Mouse (Mus musculus): ENCODE measurements around the gene Rab8b.
"Not testable (repeated sequence)": the region's sequence is repeated elsewhere in the genome, so short reads cannot be mapped to it uniquely, and the experiment has no call there.

The Rab8b gene

DNA sequence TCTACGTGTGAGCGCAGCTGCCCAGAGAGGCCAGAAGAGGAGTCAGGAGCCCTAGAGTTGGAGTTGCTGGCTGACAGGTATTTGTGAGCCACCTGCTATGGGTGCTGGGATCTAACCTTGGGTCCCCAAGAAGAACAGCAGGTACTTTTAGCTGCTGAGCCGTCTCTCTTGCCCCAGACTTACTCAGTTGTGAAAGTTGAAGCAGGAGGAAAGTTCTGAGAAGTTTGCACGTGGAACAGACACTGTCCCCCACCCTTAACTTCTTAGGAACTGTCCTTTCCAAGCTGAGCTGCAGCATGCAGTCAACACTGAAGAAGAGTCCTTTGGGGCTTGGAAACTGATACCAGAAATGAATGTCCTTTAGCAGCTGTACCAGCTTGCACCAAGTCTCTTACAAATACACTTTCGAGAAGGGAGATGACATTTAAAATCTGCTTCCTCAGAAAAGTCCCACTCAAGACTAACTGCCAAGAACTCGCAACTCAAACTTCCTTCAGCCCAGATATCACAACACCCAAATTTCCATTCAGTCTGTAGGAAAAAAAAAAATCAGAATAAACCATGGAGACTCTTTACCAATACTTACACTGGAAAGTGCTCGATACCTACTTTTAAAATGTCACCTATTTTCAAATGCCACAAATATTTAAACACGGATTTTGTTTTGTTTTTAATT, 2.1 kb downstream of the Rab8b start:
- no peak for DNase-seq (ENCODE audit: low spot score)

DNA sequence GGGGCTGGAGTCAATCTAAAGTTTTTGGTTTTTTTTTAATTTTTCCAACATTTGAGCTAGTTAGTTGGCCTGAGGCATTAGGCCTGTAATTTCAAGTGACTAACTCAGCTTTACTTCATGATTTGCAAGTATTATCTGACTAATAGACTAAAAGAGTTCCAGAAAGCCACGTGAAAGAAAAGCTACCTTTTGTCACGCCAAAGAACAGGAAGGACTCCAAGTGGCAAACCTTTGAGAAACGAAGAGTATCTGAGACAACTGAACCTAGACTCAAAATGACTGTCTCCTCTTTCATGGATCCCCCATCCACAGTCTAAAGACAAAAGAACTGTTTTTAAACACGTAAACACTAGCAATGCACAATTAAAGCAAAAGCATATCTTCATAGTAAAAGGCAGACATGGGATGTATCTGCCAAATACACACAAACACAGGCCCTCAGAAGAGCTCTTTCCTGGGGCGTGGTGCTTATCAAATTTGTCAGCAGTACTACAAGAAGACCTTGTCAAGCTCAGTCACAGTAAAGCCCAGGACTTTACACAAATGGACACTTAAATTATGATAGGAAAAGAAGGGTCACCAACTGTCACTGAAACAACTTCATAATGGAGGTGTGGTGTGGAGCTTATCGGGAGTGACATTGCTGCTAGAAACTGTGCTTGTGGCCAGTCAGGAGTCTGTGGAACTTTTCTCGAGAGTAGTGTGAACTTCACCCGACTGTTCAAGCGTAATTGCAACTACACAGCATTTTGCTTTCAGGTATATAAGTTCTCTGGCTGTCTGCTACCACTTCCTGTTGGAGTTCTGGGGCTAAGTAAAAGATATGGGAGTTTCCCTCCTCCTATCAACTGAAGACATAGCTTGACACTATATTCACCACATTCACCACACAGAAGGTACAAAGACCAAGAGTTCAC, 3.4 kb downstream of the Rab8b start:
- DNase-seq (ENCODE audit: low spot score) = no peak

DNA sequence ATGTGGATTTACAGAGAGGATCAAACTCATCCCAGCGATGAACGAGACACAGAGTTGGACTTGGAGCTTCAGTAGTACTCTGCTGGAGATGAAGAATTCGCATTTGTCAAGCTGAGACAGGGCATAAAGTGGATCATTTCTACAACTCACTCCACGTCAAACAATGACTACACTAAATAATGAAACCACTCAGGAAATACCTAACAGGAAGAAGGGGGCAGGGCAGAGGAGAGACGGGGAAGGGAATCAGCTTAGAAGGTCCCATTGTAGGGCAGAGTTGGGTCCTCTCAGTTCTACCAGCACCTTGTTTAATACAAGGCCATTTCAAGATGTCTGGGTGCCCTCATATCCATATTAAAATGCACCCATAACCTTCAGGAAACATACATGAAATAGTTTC, 4.1 kb downstream of the Rab8b start:
- DNase-seq (ENCODE audit: low spot score) = no peak

DNA sequence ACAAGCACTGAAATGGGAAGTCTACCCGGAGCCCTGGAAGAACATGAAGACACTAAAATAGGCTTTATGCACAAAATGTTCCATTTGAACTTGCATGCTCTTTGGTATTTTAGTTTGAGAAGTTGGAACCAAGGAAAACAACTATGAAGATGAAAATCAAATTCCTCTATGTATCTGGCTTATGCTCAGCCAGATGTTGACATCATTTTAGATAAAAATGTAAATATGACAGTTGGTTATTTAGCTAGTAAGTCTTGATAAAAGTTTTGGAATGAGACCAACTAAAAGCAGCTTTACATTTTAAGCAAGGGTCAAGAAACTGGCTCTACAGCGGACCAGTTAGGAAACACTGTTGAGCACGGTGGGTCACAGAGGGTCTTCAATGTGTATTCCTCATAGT, 4.9 kb downstream of the Rab8b start:
- no peak for DNase-seq (ENCODE audit: low spot score)

DNA sequence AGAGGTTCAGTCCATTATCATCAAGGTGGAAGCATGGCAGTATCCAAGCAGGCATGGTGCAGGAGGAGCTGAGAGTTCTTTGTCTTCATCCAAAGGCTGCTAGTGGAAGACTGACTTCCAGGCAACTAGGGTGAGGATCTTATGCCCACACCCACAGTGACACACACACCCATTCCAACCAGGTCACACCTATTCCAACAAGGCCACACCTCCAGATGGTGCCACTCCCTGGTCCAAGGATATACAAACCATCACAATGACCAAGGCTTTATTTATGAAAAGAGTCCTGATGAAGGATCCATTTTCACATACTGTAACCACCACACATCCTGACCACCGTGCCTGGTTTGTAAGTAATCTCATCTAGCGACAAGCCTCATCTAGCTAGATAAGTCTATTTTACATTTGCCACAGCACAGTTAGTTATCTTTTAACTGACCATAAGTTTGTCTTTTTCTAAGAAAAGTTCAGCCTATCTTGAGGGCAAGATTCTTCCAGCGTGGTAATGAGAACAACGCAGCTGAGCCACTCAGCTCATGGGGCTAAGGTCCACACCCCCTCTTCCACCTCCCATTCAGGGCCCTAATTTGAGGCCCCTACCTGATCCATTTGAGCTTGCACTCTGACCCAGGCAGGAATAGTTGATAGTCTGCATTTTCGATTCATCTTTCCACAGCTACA, 6.1 kb downstream of the Rab8b start:
- DNase-seq (ENCODE audit: low spot score) = not testable (repeated sequence)

DNA sequence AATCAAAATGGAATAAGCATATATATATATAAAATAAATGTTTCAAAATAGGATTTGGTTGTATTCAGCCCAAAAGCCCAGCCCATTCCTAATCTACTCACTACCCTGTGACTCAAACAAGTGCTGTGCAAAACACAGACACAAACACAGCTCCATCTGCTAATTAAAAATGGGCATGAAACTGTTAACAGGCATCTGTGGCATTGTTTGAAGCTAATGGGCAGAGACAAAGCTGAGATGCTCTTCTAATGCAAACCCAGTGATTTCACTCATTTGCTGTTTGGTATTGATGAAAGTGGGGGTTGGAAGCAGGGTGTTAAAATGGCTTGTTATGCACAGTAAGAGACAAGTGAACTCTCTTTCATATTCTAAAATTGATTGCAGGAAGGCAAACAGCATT, 7.2 kb downstream of the Rab8b start:
- no peak for DNase-seq (ENCODE audit: low spot score)

DNA sequence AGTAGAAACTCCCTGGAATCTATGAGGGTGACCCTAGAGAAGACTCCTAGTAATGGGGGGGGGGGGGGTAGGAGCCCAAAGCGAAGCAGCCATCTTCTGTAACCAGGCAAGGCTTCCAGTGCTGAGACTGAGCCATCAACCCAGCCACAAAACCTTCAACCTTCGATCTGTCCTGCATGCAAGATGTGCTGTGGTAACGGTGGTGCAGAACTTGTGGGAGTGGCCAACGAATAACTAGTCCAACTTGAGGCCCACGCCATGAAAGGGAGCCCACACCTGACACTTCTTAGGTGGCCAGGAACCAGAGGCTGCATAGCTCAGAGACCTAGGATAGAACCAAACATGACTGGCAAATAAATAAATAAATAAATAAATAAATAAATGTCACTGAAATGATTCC, 8.8 kb downstream of the Rab8b start:
- DNase-seq (ENCODE audit: low spot score) = no peak

DNA sequence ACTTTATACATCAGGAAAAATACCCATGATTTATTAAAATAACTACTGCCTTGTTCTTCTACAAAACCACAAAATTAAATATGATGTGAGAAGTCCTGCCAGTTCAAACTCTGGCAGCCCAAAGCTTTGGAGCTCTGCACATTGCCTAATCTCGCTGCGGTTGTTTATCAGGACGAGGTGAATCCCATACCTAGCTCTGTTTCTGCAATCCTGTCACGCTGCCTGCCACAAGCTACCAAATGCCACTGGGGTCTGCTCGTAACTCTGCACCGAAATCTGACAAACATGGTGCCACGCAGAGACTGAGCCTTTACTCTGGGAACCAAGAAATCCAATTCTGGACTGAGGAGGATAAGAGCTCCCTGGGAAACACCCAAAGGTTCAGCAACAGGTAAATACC, 9.6 kb downstream of the Rab8b start:
- no peak for DNase-seq (ENCODE audit: low spot score)

DNA sequence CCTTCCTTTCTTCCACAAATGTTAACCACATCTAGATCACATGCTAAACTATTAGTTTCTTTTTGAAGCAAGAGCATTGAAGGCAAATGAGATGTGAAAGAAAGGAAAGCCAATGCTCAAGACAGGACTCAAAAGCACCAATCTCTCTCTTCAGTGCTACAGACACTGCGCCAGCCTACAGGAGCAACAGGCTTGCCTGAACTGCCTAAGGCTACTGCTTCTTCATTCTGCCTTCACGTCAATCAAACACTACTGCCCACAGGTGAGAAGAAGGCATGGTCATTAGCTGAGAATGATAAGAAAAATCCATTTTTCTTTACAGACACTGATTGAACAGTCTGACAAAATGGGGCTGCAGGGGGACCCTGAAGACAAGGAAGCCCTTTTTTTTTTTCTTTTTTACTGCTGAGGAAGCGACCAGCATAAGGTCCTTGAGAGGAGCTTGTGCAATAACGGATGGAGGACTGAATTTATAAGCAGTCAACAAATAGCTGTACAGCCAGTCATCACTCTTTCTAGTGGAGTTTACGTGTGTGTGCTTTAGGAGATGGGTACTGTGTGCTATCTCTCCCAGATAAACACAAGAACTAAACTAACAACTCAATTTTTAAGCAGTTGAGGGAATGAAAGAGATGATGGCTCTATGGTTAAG, 11.6 kb downstream of the Rab8b start:
- DNase-seq (ENCODE audit: low spot score) = no peak

DNA sequence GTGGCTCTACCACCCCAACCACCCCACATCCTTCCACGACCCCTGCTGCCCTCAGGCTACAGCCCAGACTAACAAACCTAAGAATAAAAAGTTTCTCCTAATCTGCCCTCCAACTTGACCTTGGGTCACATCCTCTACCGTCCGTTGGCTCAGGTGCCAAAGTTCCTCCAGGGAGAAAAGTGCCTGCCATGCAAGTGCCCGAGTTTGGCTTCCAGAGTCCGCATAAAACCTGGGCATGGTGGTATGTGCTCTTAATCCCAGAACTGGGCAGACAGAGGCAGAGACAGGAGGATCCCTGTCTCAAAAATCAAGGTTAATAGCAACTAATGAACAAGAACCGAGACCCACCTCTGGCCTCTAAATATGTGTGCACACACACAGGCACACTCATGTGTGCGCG, 12.4 kb downstream of the Rab8b start:
- no peak for DNase-seq (ENCODE audit: low spot score)

DNA sequence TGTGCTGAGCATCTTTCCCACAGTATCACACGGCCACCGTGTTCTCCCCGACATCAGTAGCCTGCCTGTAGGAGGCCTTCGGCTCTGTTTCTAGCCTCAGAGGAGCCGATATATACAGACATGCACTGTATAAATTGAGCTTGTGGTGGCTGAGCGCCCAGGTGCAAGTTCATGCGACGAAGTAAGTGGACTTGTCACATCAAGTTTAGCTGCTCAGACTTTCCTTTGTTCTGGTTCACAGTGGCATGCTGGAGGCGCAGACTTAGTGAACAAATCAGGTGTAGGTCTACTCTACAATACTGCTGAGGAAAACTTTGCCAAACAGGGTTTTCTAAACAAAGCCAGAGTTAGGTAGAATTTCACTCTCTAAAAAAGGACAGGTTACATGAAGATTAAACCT, 13.5 kb downstream of the Rab8b start:
- no peak for DNase-seq (ENCODE audit: low spot score)

DNA sequence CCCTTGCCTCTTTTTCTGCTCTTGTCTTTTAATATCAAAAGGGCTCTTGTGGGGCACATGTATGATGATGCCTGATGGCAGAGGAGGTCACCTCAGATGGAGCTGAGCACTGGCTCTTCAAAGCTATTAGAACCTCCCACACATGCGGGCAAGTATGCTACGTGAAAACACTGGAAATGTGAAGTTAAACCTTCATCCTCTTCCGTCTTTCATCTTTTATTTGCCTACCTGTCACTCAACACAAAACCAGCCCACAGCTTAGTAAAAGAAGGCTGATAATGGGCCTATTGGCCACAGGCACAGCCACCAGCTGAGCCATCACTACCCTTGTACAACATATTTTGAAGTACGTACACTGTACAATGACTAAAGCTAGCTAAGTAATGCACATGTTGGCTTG, 20.0 kb downstream of the Rab8b start:
- DNase-seq (ENCODE audit: low spot score) = no peak

DNA sequence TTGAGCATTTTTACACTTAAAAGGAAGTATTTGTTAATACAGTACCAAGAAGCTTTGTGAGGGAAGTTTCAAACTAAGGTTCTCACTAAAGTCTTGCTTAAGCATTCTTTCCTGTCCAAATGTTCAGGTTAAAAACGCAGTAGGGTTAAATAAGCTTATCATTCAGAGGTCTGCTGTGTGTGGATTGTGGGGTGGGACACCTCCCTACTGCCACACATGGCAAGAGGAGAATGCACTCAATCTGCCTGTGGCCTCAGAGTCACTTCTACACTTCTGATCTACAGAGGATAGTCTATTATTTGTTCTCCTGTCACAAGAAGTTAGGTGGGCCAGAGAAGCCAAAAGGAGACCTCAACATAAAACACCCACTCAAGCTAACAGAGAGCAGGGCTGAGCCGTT, 20.4 kb downstream of the Rab8b start:
- no peak for DNase-seq (ENCODE audit: low spot score)

DNA sequence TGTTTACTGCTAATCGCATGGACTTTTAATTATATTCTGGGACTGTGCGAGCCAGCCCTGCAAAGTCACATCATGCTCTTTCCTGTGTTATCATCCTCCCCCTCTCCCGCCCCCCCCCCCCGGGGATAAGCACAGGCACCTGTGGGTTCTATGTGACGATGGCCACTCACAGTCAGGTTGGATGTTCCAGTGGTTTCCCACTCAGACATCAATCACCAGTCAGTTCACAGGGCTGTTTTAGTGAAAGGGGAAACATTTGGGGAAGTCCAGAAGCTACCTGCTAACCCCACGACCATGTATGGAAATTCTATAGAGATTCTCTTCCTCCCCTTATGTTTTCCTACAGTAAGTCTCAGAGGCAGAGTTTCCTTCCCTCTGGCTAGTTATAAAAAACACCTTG, 21.6 kb downstream of the Rab8b start:
- DNase-seq (ENCODE audit: low spot score) = no peak

DNA sequence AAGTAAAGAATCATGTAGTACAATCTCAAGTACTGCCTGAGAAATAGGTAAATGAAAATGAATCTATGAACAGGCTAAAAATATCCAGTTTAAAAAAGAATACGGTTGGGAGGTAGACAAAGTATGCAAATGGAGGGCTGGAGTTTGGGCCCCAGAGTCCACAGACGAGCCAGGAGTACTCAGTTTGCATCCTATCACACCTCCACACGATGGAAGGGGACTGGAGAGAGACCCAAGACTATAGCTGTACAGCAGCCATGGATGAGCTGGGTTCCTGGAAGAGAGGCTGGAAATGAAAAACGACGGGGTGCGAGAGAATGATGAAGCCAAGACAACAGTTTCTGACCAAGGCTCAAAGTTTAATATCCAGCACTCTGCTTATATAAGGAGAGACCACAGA, 22.5 kb downstream of the Rab8b start:
- DNase-seq (ENCODE audit: low spot score) = no peak

DNA sequence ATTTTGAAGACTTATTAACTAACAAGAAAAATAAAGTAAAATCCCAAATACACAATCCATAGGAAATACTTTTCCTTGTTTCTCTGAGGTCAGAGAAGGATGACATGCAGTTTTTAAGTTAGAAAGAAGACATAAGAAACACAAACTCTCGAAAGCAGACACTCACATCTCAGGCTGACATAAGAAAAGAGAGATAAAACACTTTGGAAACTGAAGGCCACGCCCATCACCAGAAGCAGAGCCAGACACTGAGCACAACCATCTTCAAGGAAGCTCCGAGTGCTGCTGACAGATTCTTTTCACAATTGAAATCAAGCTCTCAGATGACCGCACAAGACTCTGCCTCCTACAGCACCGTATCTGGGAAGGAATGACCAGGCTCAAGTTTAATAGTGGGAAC, 23.5 kb downstream of the Rab8b start:
- no peak for DNase-seq (ENCODE audit: low spot score)

DNA sequence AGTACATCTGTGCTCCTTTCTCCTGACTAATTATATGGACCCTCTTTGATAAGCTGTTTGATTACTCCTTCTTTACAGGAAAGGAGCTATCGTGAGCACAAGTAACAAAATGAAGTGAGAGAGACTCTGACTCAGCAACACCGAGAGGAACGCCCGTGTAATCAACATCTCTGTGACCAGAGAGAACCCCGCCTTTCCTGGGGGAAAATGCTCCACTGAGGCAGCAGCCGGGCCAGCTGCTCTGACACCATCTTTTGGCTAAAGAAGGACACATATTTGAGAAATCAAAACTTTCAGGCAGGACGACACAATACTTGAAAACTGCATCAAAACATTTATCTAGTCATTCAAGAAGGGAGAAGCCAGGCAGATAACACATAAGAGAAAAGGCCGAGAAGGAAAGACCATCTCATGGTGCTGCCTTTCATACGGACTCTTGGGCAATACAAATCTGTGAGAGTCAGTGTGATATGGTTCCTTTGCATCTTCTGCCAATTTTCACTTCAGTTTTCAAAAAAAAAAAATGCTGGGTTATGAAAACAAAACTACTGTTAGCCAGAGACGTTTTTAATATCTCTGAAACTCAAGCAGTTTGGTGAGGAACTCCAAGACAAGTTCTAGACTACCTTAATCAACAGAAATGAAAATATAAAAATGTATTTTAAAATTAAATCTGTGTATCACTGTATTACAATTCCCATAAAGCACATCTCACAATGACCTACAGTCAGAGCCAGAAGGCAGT, 24.3 kb downstream of the Rab8b start:
- no peak for DNase-seq (ENCODE audit: low spot score)

DNA sequence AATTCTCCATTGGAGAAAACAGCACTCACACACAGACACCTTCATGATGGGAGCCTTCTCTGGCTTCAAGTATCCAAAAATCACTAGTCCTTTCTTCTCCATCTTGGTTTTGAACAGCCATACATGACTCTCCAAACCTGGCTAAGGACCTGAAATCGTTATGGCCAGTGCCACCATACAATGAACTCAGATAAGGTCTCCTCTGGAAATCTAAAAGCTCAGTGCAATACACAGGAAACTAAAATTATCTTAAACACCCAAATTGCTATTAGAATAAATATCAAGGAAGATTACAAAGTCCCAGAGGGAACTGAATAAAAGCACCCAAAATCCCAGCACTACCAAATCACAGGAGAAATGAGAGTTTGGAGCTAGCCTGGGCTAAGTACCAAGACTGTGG, 25.1 kb downstream of the Rab8b start:
- no peak for DNase-seq (ENCODE audit: low spot score)

DNA sequence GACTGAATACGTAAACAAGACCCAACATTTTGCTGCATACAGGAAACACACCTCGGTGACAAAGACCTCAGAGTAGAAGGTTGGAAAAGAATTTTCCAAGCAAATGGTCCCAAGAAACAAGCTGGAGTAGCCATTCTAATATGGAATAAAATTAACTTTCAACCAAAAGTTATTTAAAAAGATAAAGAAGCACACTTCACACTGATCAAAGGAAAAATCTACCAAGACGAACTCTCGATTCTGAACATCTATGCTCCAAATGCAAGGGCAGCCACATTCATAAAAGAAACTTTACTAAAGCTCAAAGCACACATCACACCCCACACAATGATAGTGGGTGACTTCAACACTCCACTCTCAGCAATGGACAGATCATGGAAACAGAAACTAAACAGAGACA, 27.0 kb downstream of the Rab8b start:
- not testable (repeated sequence) for DNase-seq (ENCODE audit: low spot score)

DNA sequence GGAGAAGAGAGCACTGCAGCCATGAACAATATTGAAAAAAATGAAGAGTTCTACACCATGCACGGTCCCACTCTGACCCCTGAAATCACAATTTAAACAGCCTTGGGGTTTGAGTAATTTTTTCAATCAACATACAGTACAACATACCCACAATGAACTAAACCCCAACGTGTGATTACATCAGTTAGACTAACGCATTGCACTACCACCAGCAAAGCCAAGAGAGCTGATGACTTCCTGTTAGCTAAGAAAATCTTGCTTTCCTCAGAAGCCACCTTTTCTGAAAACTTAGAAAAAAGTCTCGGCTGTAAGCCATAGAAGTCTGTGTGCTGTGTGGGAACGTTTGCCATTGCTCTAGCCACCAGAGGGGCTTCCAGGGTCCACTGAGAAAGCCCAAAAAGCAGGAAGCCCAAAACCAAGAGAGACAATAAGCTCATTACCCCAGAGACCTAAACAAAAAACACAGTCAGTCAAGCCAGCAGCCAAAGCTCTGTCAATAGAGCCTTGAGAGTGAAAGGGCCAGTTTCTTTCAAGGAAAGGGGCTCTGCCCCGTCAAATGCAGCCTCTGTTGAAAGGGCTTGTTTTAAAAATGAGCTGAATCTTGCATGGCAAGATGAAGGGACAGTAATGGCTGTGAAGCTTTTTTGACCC, 31.4 kb downstream of the Rab8b start:
- DNase-seq (ENCODE audit: low spot score) = no peak

DNA sequence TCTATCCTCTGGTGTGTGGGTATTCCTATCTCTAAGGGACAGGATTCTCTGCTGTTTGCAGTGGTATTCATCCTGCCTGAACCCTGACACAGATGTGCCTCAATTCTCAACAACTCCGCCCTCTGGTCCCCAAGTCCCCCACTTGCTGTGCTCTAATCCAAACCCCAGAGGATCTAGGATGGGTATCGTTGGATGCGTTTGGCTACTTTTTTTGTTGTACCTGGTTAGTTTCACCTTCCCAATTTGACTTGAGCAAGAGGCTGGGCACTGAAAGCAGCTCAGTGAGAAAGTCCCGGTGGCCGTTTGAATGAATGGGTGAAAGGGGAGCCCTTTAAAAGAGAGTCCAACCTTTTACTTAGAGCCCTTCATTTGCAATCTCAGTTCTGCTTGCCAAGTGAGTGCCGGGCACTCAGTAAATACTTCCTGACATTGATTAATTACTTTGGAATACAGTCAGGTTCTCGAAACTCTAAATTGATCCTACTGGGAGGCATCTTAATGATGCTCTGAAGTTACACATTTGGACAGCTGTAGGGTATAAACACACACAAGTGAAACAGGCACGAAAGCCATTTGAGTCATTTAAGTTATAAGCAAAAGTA, 32.1 kb downstream of the Rab8b start:
- DNase-seq (ENCODE audit: low spot score) = no peak

Data from ovary, postnatal 36 days (tissue).